Mouse (Mus musculus): ENCODE data around the gene Hist3h2ba. TPM values are rescaled to one million over a fixed set of nuclear protein-coding genes. Genes with fewer than 3 reads are reported as not detected.
"Not testable (repeated sequence)": the region's sequence is repeated elsewhere in the genome, so short reads cannot be mapped to it uniquely, and the experiment has no call there.

Gene Hist3h2ba
- total RNA-seq, 2 experiments from 2014 or later: 1.0 to 1.4 TPM

DNA sequence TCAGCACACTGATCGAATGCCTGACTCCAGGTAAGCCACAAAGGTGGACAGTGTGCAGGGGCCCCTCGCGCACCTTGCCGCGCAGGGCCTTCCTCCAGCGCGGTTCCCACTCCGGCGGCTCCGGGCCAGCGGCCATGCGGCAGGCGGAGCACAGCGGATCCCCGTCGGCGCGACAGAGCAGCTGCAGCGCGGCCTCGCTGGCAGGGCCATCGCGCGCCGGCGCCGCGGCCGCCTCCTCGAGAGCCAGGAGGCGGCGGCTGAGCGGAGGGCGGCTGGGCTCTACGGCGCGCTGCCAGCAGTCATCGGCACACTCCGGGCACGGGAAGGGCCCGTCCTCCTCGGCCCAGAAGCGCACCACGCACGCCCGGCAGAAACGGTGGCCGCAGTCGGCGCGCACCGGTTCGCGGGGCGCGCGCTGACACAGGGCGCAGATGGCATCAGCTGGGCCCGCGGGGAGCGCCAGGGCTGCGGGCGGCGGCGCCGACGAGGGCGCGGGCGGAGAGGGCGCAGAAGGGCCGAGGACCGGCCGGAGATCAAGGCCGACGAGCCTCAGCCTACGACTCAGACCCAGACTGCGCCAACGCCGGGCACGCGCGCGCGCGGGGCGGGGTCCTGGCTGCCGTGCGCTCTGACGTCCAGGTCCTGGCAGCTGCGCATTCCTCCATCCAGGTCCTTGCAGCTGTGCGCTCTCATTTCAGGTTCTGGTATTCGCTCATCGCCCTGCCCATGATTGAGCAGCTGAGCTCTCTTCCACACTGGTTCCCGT lies 10.2 kb upstream of the Hist3h2ba start, which contains the start of gene Rnf187:
Rnf187 (minus strand) TSS at position 595 of the 766 bp plus-strand sequence.
- DNase-seq: peak; percentile 94

DNA sequence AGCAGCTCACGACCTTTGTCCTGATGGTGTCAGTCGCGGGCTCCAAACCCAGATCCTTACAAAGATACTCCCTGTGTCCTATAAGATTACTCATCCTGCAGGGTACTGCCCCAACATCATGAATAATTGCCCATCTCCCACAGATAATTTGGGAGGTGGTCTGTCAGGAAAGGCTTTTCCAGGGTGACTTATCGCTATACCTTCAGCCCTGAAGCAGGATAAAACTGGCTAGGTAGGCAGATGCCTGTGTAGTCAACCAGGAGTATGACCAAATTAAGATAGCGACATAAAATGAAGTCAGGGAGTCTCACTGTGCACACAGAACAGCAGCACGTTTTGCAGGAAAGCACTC lies 9.7 kb upstream of the Hist3h2ba start:
- DNase-seq: no peak

DNA sequence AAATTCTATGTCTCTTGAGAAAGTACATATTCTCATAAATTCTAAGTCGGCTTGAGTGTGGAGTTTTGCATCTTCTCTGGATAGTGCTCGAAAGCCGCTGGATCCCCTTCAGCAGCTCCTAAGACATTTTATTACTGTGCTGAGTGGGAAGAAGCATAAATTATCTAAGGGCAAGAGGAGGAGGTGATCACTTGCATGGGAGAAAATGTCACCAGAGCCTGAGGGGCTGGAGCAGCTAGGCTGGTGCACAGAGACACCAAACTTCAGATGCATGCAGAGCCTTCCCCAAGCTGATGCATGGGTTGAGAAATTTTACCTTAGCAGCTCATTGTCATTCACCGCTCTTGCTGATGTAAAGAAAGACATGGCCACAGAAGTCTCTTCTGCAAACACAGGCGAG lies 4.6 kb upstream of the Hist3h2ba start:
- no peak for DNase-seq

DNA sequence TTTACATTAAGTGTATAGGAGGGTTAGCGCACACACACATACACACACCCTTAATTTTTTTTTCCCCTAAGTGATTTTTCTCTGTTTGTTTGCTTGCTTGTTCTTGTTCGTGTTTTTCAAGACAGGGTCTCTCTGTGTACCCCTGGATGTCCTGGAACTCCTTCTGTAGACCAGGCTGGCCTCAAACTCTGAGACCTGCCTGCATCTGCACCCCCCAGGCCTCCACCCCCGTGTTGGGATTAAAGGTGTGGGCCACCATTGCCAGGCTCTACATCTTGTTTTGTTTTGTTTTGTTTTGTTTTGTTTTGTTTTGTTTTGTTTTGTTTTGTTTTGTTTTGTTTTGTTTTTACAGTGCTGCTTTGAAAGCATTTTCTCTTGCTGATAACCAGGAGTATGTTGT lies 1.4 kb upstream of the Hist3h2ba start:
- no peak for DNase-seq

DNA sequence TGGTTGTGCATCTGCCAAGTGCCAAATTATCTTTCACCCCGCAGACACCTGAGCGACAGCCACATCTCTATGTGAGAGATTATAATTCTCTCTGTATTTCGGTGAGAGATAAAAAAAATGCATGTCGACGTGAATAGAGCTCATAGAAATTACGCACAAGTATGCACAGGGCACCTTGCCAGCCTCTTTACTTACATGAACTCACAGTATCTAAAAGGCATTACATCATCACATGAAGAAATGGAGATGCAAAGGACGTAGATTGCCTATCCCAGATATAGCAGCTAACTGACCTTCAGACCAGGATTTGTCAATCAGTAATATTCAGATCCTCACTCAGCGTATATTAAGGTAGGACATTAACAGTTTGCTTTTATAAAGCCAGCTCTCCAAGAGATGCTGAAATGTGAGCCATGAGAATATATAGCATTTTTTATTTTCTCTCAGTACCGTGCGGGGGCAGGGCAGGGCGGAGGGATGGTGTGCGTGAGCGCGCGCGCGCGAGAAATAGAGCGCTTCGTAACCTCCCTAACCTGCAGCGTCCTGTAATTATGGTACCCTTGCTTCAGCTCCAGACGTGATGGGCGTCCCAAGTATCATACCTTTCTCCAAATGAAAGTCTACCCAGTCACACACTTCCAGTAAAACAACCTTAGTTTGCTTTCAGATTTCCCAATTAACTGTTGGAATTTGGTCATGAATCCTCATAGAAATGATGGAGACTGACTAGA lies 757 bp upstream of the Hist3h2ba start:
- DNase-seq: no peak

DNA sequence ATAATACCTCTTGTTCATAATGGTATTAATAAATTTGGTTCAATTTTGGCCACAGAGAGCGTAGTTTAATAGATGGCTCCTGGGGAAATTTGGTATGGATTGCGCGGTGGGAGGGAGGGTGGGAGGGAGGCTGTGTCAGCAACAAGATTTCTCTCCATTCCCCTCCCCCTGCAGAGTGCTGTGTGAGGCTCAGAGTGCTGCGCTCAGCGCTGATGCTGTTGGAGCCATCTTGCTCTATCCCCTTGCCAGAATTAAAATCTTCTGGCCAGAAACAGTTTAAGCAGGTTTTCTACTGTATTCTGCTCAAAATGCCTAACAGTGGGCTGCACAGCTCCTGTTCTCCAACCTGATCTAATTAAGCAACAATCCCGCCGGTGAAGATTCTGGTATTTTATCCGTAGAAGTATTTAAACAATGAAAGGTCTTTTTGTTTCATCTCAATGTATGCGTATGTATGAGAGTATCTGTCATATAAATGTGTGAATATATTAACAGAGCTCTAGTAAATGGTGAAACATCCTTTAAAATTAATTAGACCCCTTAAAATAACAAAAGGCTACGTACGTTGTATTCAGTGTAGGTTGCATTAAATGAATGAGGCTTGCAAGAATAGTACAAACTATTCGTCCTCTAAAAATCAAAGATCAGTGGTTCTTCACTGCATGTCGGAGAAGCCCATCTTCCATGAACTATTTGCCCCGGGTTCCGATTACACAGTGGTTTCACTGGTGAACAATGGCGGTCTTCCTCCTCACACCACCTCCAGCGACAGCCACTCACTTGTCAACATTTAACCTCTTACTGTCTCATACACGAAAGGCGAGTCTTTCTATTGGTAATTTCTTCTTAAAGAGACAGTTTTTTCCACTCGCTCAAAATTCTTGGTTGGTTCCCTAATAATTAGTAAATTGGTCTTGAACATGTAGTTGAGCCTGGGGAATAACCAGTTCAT lies 1.0 kb downstream of the Hist3h2ba start:
- DNase-seq: no peak

GRCm38 (mm10) chr11:58951210-58951609 lies 2.5 kb downstream of the Hist3h2ba start:
- DNase-seq: no peak

DNA sequence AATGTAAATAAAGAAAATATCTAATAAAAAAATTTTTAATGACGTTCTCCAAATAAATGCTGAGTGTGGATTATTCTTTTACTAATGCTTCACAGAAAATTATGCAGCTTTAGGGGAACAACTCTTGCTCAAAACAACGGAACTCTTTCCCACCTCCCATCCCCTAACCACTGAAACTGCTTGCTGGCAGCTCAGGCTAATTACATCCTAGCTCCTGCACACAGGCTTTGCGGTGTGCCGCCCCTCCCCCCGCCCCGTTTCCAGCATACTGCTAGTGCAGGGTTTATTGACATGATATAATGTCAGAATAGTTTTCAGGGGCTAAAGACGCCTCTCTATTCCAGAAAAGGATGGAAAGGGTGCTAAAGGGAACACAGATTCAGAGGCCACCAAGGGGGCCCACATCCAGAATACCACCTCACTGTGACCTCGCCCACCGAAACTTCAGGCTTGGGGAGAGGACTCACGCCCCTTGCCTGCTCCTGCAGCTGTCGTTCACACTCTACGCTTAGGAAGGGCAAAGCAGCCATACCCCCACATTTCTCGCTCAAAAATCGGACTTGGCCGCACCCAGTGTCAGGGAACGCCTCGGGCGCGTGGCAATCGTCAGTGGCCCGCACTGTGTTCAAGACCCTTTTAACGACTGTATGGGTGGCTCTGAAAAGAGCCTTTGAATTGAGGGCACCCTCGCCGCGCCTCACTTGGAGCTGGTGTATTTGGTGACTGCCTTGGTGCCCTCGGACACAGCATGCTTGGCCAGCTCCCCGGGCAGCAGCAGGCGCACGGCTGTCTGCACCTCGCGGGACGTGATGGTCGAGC lies 4.8 kb downstream of the Hist3h2ba start:
- DNase-seq: no peak

- not testable (repeated sequence) for DNase-seq
Observed at GRCm38 (mm10) chr11:58954170-58954419, 5.4 kb downstream of the Hist3h2ba start.

DNA sequence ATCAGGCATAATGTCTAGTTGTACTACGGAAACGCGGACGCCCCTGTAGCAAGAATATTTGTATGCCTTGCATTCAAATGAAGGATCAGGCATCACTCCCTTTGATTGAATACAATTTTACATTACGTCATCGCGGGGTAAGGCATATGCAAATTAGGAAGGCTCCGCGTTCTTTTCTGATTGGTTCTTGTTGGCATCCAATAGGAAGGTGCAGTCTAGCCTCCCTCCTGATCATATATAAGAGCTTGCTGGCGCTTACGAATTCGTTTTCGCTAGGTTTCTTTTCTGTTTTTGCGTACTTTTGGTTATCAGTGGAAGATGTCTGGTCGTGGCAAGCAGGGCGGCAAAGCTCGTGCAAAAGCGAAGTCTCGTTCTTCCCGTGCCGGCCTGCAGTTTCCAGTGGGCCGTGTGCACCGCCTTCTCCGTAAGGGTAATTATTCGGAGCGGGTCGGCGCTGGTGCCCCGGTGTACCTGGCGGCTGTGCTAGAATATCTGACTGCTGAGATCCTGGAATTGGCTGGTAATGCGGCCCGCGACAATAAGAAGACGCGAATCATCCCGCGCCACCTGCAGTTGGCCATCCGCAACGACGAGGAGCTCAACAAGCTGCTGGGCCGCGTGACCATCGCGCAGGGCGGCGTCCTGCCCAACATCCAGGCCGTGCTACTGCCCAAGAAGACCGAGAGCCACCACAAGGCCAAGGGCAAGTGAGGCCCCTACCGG lies 5.9 kb downstream of the Hist3h2ba start, which contains the start of the genes Hist3h2a and Trim17:
Hist3h2a (plus strand) TSS at position 266 of the 723 bp plus-strand sequence.
Trim17 (plus strand) TSS at position 266 of the 723 bp plus-strand sequence.
- DNase-seq: peak; percentile 92 to 96

DNA sequence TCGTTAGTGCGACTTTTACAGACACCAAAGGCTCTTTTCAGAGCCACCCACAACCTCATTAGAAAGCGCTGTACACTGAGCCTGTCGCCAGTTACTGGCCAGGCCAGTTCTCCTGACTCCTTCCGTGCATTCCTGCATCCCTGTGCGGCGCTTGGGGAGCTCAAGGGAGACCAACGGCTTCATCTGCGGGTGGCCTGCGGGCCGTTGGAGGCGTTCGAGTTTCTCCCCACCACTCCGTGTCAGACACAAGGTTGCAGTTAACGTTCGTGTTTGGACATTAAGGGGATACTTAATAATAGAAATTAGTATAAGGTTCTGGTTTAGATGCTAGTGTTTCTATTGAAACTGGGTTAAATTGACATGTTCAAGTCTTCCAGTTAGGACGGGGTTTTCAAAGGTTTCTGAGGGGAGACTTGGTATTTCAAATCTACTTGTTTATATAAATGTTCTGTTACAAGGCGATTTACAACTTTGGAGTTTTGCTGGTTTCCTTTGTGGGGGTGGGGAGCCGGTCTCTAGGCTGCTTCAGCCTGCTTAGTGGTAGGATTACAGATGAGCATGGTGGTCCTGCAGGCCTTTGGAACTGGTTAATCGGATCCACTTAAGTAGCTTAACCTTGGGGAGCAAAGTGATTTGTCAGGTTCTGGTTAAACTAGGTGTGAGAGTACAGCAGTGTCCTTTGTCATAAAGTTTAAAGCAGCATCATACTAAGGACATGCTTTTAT lies 6.6 kb downstream of the Hist3h2ba start:
- no peak for DNase-seq

- no peak for DNase-seq
Observed at GRCm38 (mm10) chr11:58955868-58956257, 7.1 kb downstream of the Hist3h2ba start.

DNA sequence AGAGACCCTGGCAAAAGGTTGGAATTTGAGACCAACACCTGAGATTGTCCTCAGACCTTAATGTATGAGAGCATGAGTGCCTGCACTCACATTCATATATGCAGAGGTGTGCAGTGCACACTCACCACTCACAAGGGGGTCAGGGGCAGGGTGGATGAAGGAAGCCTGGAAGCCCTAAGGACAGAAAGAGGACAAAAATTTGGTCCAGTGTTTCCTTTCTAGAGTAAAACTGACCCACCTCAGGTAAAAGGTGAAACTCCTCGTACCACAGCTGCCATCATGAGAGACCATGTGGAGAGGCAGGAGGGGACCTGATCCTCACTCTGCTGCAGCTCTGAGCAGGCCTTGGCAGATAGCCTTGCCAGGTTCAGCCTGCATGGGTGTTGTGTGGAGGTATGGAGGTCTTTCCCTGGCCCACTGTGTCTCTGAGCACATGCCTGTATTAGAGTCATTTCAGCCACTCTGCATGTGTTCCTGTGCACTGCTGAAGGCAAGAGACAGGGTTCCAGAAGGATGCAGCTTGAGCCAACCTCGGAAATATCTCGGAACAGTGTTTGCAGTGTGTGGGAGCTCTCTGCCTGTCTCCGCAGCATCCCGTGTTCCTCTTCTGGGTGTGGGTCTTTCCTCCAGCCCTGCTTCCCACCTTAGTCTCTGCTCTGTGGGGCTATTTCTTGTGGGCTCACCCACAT lies 8.7 kb downstream of the Hist3h2ba start:
- DNase-seq: no peak

DNA sequence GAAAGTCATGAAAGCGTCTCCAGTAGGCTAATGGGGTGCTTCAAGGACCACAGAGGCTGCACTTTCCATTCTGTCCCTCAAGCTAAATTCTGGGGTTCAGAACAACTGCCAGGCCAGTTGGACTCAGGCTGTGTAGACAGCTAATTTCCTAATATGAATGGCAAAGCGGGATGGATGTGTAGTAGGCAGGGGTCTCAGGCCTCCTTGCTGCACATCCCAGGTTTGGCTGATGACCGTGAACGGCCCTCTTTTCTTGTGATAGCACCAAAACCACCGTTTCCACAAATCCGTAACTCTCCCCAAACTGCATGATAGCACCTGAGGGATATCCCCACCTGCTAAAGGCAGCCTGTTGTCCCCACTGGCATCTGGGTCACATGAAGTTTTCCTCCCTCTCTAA lies 9.8 kb downstream of the Hist3h2ba start:
- DNase-seq: no peak

- DNase-seq: no peak
Observed at GRCm38 (mm10) chr11:58959186-58959825, 10.6 kb downstream of the Hist3h2ba start.

DNA sequence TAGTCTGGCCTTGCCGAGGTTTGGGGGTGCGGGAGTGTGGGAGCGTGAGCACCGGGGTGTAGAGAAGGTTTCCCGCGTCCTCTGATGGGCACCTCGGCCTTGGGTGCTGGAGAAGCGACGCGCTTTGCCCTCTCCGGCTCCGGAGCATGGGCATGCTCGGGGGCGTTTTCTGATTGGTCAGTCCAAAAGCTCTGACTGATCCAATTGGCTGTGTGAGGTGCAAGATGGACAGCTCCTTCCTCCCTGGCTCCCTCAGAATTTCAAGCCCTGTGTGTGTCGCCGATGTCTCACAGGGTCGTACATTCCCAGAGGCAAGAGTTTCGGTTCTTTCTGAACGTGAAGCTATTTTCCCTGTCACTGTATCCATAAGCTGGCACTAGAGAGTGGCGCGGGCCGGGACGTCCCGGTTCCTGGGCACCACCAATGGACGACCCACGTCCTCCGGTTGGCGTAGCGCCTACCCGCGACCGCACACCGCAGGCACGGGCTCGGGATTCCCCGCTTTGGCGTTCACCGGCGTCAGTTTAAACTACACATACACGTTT lies 11.3 kb downstream of the Hist3h2ba start:
- peak; percentile 84 to 88 for DNase-seq

GRCm38 (mm10) chr11:58961364-58962177 lies 12.9 kb downstream of the Hist3h2ba start:
- DNase-seq: no peak

DNA sequence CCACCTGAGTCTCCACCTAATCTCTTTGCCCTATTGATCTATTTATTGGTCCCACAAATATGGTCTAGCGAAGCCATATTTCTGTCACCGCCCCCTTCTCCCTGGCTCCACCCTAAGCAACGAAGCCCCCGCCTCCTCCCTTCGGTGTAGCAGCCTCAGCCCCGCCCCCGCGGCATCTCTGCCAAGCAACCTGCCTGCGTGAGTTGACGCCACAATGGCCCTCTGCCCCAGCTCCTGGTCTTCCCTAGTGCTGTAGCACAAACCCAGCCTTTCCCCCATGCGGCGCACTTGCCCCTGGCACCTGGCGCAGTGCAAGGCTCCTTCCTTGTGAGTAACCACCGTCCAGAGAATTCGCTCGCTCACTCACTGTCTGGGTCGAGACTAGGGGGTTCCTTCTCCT lies 14.8 kb downstream of the Hist3h2ba start:
- no peak for DNase-seq
